Mouse (Mus musculus): ENCODE measurements around the gene Defb19.

Gene Defb19

GRCm38 (mm10) chr2:152586926-152587560, 6.9 kb upstream of the Defb19 start:
- DNase-seq (ENCODE audit: low spot score): no peak

- DNase-seq (ENCODE audit: low spot score): peak; percentile 25
These were observed 500 bp upstream of the Defb19 start for GRCm38 (mm10) chr2:152580612-152581011.

GRCm38 (mm10) chr2:152573484-152573883, 6.6 kb downstream of the Defb19 start:
- DNase-seq (ENCODE audit: low spot score): no peak

GRCm38 (mm10) chr2:152572114-152572794, 7.9 kb downstream of the Defb19 start, which contains the start of gene Defb21:
Gene Defb21 (plus strand): TSS chr2:152572744.
- DNase-seq (ENCODE audit: low spot score): no peak

- DNase-seq (ENCODE audit: low spot score): no peak
These were observed 9.8 kb downstream of the Defb19 start for GRCm38 (mm10) chr2:152570313-152570712.

- DNase-seq (ENCODE audit: low spot score): no peak
These were observed 10.2 kb downstream of the Defb19 start for GRCm38 (mm10) chr2:152569881-152570280.

GRCm38 (mm10) chr2:152569038-152569437, 11.1 kb downstream of the Defb19 start, which contains the start of gene Gm17416:
Gene Gm17416 (plus strand): TSS chr2:152569338.
- DNase-seq (ENCODE audit: low spot score): no peak

GRCm38 (mm10) chr2:152556655-152557054, 23.5 kb downstream of the Defb19 start:
- no peak for DNase-seq (ENCODE audit: low spot score)

GRCm38 (mm10) chr2:152553774-152554423, 26.2 kb downstream of the Defb19 start:
- peak; percentile 60 for DNase-seq (ENCODE audit: low spot score)

- no peak for DNase-seq (ENCODE audit: low spot score)
These were observed 32.0 kb downstream of the Defb19 start for GRCm38 (mm10) chr2:152548124-152548523.

- peak; percentile 67 for DNase-seq (ENCODE audit: low spot score)
These were observed 35.4 kb downstream of the Defb19 start for GRCm38 (mm10) chr2:152544691-152545090.

- no peak for DNase-seq (ENCODE audit: low spot score)
These were observed 36.6 kb downstream of the Defb19 start for GRCm38 (mm10) chr2:152543478-152543877.

GRCm38 (mm10) chr2:152542897-152543296, 37.2 kb downstream of the Defb19 start:
- DNase-seq (ENCODE audit: low spot score): no peak

GRCm38 (mm10) chr2:152541979-152542378, 38.1 kb downstream of the Defb19 start:
- no peak for DNase-seq (ENCODE audit: low spot score)

- no peak for DNase-seq (ENCODE audit: low spot score)
These were observed 40.0 kb downstream of the Defb19 start, which contains the start of gene Defb29 for GRCm38 (mm10) chr2:152539944-152540710. Gene Defb29 (minus strand): TSS chr2:152540098.

Measured in ovary, postnatal 36 days (tissue).